Mouse (Mus musculus) C2C12 (cell line): Measurements from ENCODE around the gene Bcor.

ENCODE experiments used
- CTCF ChIP-seq: IDR thresholded peaks from one replicate; pipeline ENCODE4 v1.5.1; 2011; ENCODE audit not compliant: control insufficient read depth, insufficient read depth, insufficient read length
- MYOD1 ChIP-seq: IDR thresholded peaks from one replicate; pipeline ENCODE4 v1.6.1; 2011; ENCODE audit warnings: low read depth; ENCODE audit not compliant: control insufficient read depth, insufficient read length
- USF1 ChIP-seq: IDR thresholded peaks from one replicate; pipeline ENCODE4 v1.6.1; 2011; ENCODE audit warnings: low read depth, mild to moderate bottlenecking, control low read depth, moderate library complexity

DNA sequence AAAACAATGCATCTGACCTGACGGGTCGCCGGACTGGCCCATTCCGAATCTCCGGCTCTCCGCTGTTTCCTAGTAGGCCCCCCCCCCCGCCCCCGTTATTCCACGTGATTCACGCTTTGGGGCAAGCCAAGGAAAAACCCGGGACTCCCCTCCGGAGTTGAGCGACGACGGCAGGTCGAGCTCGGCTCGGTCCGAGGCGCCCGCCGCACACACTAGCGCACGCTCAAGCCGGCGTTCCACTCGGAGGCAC lies 81.2 kb downstream of the Bcor start:
- TF ChIP-seq CTCF (no peak), MYOD1 (no peak), USF1 (no peak)
